Mouse (Mus musculus) midbrain, embryonic 15.5 days (tissue): ENCODE measurements at regions not wholly inside any gene's neighbourhood (a gene's known extent, or its start where the extent isn't known, plus 50 kb on each side); places are given as distances from the start of the nearest gene placed in this dataset.

Experiments used
- ATAC-seq: fragments of 200-750 bp; cut with Nextera tagmentation; replicated peaks from 2 replicates; pipeline ENCODE4 v1.8.0; 2017; ENCODE audit warnings: moderate TSS enrichment
- H3K27ac ChIP-seq: fragments of 300-500 bp; sonication (generic); 2 replicates; pipeline ENCODE4 v1.5.1; 2015; ENCODE audit warnings: mild to moderate bottlenecking, inconsistent platforms
- H3K27me3 ChIP-seq: fragments of 300-500 bp; sonication (generic); replicated peaks from 2 replicates; pipeline ENCODE4 v1.6.1; 2015; ENCODE audit warnings: inconsistent platforms
- H3K36me3 ChIP-seq: fragments of 300-500 bp; sonication (generic); replicated peaks from 2 replicates; pipeline ENCODE4 v1.6.1; 2015; ENCODE audit warnings: inconsistent platforms
- H3K4me1 ChIP-seq: fragments of 300-500 bp; sonication (generic); 2 replicates; pipeline ENCODE4 v1.6.1; 2015; ENCODE audit warnings: inconsistent platforms
- H3K4me2 ChIP-seq: fragments of 300-500 bp; sonication (generic); 2 replicates; pipeline ENCODE4 v1.6.1; 2015; ENCODE audit warnings: inconsistent platforms, mild to moderate bottlenecking, moderate library complexity
- H3K4me3 ChIP-seq: fragments of 300-500 bp; sonication (generic); 2 replicates; pipeline ENCODE4 v1.5.1; 2015; ENCODE audit warnings: mild to moderate bottlenecking, inconsistent platforms
- H3K9ac ChIP-seq: fragments of 300-500 bp; sonication (generic); 2 replicates; pipeline ENCODE4 v1.6.1; 2015; ENCODE audit warnings: mild to moderate bottlenecking, inconsistent platforms
- H3K9me3 ChIP-seq: fragments of 300-500 bp; sonication (generic); 2 replicates; pipeline ENCODE4 v1.6.1; 2016; ENCODE audit warnings: inconsistent platforms
- WGBS: fragments of 180-500 bp; shearing (Covaris S2); methylation state at CpG from one replicate; pipeline ENCODE4 v1.1.7; 2015; ENCODE audit warnings: mixed read lengths; 5-methylcytosine and 5-hydroxymethylcytosine counted together

- Histone ChIP-seq H3K36me3 (no peaks in the 10 kb centered on the region), H3K27me3 (no peaks in the 10 kb centered on the region), H3K9ac (no peak overlapping the region), H3K4me1 (no peaks in the 10 kb centered on the region), H3K9me3 (no peaks in the 10 kb centered on the region), H3K4me2 (no peak overlapping the region), H3K4me3 (no peak overlapping the region), H3K27ac (no peak overlapping the region)
- WGBS: 12% methylated on average over 5 of the region's 5 CpGs
- ATAC-seq: no peak
Measured at GRCm38 (mm10) chr11:24426995-24427883, 349.4 kb downstream of the Bcl11a start.

GRCm38 (mm10) chr11:24448608-24449007 lies 370.8 kb downstream of the Bcl11a start:
- no peak overlapping the region for H3K9ac ChIP-seq
- H3K4me2 ChIP-seq: no peak overlapping the region
- no peak overlapping the region for H3K4me3 ChIP-seq
- no peaks in the 10 kb centered on the region; the same call in 1 of the 2 replicates for H3K4me1 ChIP-seq
- no peak for ATAC-seq
- H3K36me3 ChIP-seq: no peaks in the 10 kb centered on the region
- WGBS: 85% methylated on average over 1 of the region's 1 CpGs
- no peaks in the 10 kb centered on the region for H3K27me3 ChIP-seq
- H3K9me3 ChIP-seq: no peaks in the 10 kb centered on the region
- no peak overlapping the region for H3K27ac ChIP-seq

- 0 out of 2 replicates have a peak, but pooled peaks have one; percentile 52 for ATAC-seq
- Histone ChIP-seq H3K27me3 (no peaks in the 10 kb centered on the region), H3K4me2 (no peak overlapping the region), H3K4me1 (no peaks in the 10 kb centered on the region; the same call in 1 of the 2 replicates), H3K27ac (no peak overlapping the region), H3K36me3 (no peaks in the 10 kb centered on the region), H3K9ac (no peak overlapping the region), H3K9me3 (no peaks in the 10 kb centered on the region), H3K4me3 (no peak overlapping the region)
- 20% methylated on average over 7 of the region's 7 CpGs for whole genome bisulfite sequencing
Measured at GRCm38 (mm10) chr11:24452267-24452666, 374.4 kb downstream of the Bcl11a start.

- 82% methylated on average over 4 of the region's 4 CpGs for WGBS
- Histone ChIP-seq H3K27ac (no peak overlapping the region), H3K36me3 (no peaks in the 10 kb centered on the region)
Measured at GRCm38 (mm10) chr11:24464642-24465041, 386.8 kb downstream of the Bcl11a start.

GRCm38 (mm10) chr11:24467458-24467857 lies 389.6 kb downstream of the Bcl11a start:
- no peak overlapping the region for H3K27ac ChIP-seq

More at GRCm38 (mm10) chr11:24464642-24465041, 386.8 kb downstream of the Bcl11a start:
- no peaks in the 10 kb centered on the region for H3K9me3 ChIP-seq
- H3K4me3 ChIP-seq: no peak overlapping the region
- H3K4me2 ChIP-seq: no peak overlapping the region
- H3K9ac ChIP-seq: no peak overlapping the region
- H3K4me1 ChIP-seq: no peaks in the 10 kb centered on the region
- no peak for ATAC-seq
- H3K27me3 ChIP-seq: no peaks in the 10 kb centered on the region

GRCm38 (mm10) chr11:24470469-24470868 lies 392.6 kb downstream of the Bcl11a start:
- ATAC-seq: no peak
- H3K4me1 ChIP-seq: no peaks in the 10 kb centered on the region
- H3K9me3 ChIP-seq: no peaks in the 10 kb centered on the region
- no peak overlapping the region for H3K27ac ChIP-seq
- no peak overlapping the region for H3K9ac ChIP-seq
- H3K4me2 ChIP-seq: no peak overlapping the region
- H3K27me3 ChIP-seq: no peaks in the 10 kb centered on the region
- no peaks in the 10 kb centered on the region for H3K36me3 ChIP-seq
- no peak overlapping the region for H3K4me3 ChIP-seq

More at GRCm38 (mm10) chr11:24467458-24467857, 389.6 kb downstream of the Bcl11a start:
- no peak for ATAC-seq
- no peaks in the 10 kb centered on the region for H3K9me3 ChIP-seq
- H3K9ac ChIP-seq: no peak overlapping the region
- H3K4me3 ChIP-seq: no peak overlapping the region
- no peaks in the 10 kb centered on the region for H3K27me3 ChIP-seq
- H3K4me2 ChIP-seq: no peak overlapping the region
- H3K36me3 ChIP-seq: no peaks in the 10 kb centered on the region
- no peaks in the 10 kb centered on the region for H3K4me1 ChIP-seq
- 91% methylated on average over 8 of the region's 8 CpGs for WGBS

GRCm38 (mm10) chr11:24472617-24473367 lies 394.9 kb downstream of the Bcl11a start:
- Histone ChIP-seq H3K9ac (no peak overlapping the region), H3K27ac (no peak overlapping the region), H3K9me3 (no peaks in the 10 kb centered on the region), H3K36me3 (no peaks in the 10 kb centered on the region), H3K4me3 (no peak overlapping the region), H3K4me1 (no peaks in the 10 kb centered on the region), H3K4me2 (no peak overlapping the region), H3K27me3 (no peaks in the 10 kb centered on the region)
- WGBS: 83% methylated on average over 8 of the region's 8 CpGs
- no peak for ATAC-seq

- Histone ChIP-seq H3K27me3 (no peaks in the 10 kb centered on the region), H3K9ac (no peak overlapping the region), H3K27ac (no peak overlapping the region), H3K36me3 (no peaks in the 10 kb centered on the region), H3K4me3 (no peak overlapping the region), H3K4me2 (no peak overlapping the region), H3K9me3 (no peaks in the 10 kb centered on the region), H3K4me1 (no peaks in the 10 kb centered on the region)
- ATAC-seq: no peak
- 49% methylated on average over 7 of the region's 7 CpGs for WGBS
Measured at GRCm38 (mm10) chr11:24473368-24474010, 395.6 kb downstream of the Bcl11a start.

- Histone ChIP-seq H3K36me3 (no peaks in the 10 kb centered on the region), H3K9me3 (no peaks in the 10 kb centered on the region), H3K4me3 (no peak overlapping the region), H3K27me3 (no peaks in the 10 kb centered on the region), H3K4me1 (no peaks in the 10 kb centered on the region), H3K9ac (no peak overlapping the region), H3K27ac (no peak overlapping the region), H3K4me2 (no peak overlapping the region)
- ATAC-seq: 0 out of 2 replicates have a peak, but pooled peaks have one; percentile 37
- WGBS: 26% methylated on average over 11 of the region's 11 CpGs
Measured at GRCm38 (mm10) chr11:24502722-24503424, 425.0 kb downstream of the Bcl11a start.

- Histone ChIP-seq H3K4me1 (no peaks in the 10 kb centered on the region), H3K4me2 (no peak overlapping the region)
- no peak for ATAC-seq
Measured at GRCm38 (mm10) chr11:24515568-24515967, 437.7 kb downstream of the Bcl11a start.

GRCm38 (mm10) chr11:24535462-24535861 lies 457.6 kb downstream of the Bcl11a start:
- no peak for ATAC-seq
- H3K4me2 ChIP-seq: no peak overlapping the region
- H3K9me3 ChIP-seq: no peaks in the 10 kb centered on the region
- no peak overlapping the region for H3K4me3 ChIP-seq
- no peak overlapping the region for H3K27ac ChIP-seq
- 76% methylated on average over 7 of the region's 7 CpGs for WGBS
- no peaks in the 10 kb centered on the region for H3K27me3 ChIP-seq
- H3K9ac ChIP-seq: no peak overlapping the region
- no peaks in the 10 kb centered on the region for H3K36me3 ChIP-seq
- no peaks in the 10 kb centered on the region for H3K4me1 ChIP-seq

More at GRCm38 (mm10) chr11:24515568-24515967, 437.7 kb downstream of the Bcl11a start:
- Histone ChIP-seq H3K4me3 (no peak overlapping the region), H3K9me3 (no peaks in the 10 kb centered on the region), H3K9ac (no peak overlapping the region), H3K36me3 (no peaks in the 10 kb centered on the region), H3K27ac (no peak overlapping the region), H3K27me3 (no peaks in the 10 kb centered on the region)

- Histone ChIP-seq H3K27me3 (no peaks in the 10 kb centered on the region), H3K27ac (no peak overlapping the region), H3K9me3 (no peaks in the 10 kb centered on the region), H3K9ac (no peak overlapping the region), H3K4me1 (no peaks in the 10 kb centered on the region), H3K4me2 (no peak overlapping the region), H3K36me3 (no peaks in the 10 kb centered on the region), H3K4me3 (no peak overlapping the region)
- no peak for ATAC-seq
Measured at GRCm38 (mm10) chr11:24537721-24538120, 459.9 kb downstream of the Bcl11a start.
